Mouse (Mus musculus) thymus, adult 2 months (tissue): Measurements from ENCODE around the gene Actr5.

Experiments used
- CTCF ChIP-seq: fragments of 200-500 bp; IDR thresholded peaks from 2 replicates; pipeline ENCODE4 v1.5.1; 2012; ENCODE audit warnings: mild to moderate bottlenecking, control low read depth, low read length, moderate library complexity, borderline replicate concordance; ENCODE audit not compliant: control insufficient read depth, poor library complexity, insufficient read depth; ENCODE audit errors: extremely low read depth
- POLR2A ChIP-seq: fragments of 200-500 bp; IDR thresholded peaks from 2 replicates; pipeline ENCODE4 v1.6.1; 2012; ENCODE audit warnings: mild to moderate bottlenecking, low read length, control low read depth, moderate library complexity; ENCODE audit not compliant: control insufficient read depth, poor library complexity, insufficient read depth; ENCODE audit errors: extremely low read depth

- TF ChIP-seq CTCF (no peak), POLR2A (no peak)
These were observed 24.2 kb upstream of the Actr5 start for GRCm38 (mm10) chr2:158600517-158600916.
